Mouse (Mus musculus): Measurements from ENCODE around the gene Lrp6.

GRCm38 (mm10) chr6:134558546-134559129 is 8.1 kb downstream of the Lrp6 start:
- TF ChIP-seq POLR2A (IDR thresholded peaks at IDR 0.05; ENCODE audit: borderline replicate concordance, insufficient read depth, low read length) = no peak
- TF ChIP-seq CTCF (IDR thresholded peaks at IDR 0.05; ENCODE audit: borderline replicate concordance, insufficient read depth, low read depth, low read length) = no peak

Data from cerebellum, adult 2 months (tissue).